Mouse (Mus musculus) adrenal gland, postnatal 36 days (tissue): ENCODE data around the gene Mrm2. TPM values are rescaled to one million over a fixed set of nuclear protein-coding genes. Genes with fewer than 3 reads are reported as not detected.
"Not testable (repeated sequence)": the region's sequence is repeated elsewhere in the genome, so short reads cannot be mapped to it uniquely, and the experiment has no call there.

ENCODE experiments used
- DNase-seq, 2 experiments: peaks; one replicate each; pipeline ENCODE4 v3.0.0; 2021; ENCODE audit warnings: mixed read lengths in 1 of 2
- long read RNA-seq, 2 experiments: library from polyadenylated mRNA; stranded (forward); transcript quantifications; one replicate each; pipeline ENCODE4 v2.0.0; 2021; ENCODE audit warnings: borderline sequencing depth in 2 of 2
- total RNA-seq, 2 experiments: library from RNA; stranded (reverse); gene quantifications; 2 replicates each; pipeline ENCODE4 v1.2.3; 2021

Mrm2 gene
- 10 to 100 TPM; 13.7 to 15.6 TPM for total RNA-seq
- long read RNA-seq, experiment 1, transcript Mrm2-201 (3 exons, 1,443 nt), result major isoform, 17 of 17 reads
- long read RNA-seq, experiment 1, partial matches to known transcripts, result 0 of 17 reads
- long read RNA-seq, experiment 1, other reads (novel, unspliced or antisense), result 0 of 17 reads
- long read RNA-seq, experiment 2, transcript Mrm2-201 (3 exons, 1,443 nt), result major isoform, 6 of 6 reads
- long read RNA-seq, experiment 2, partial matches to known transcripts, result 0 of 6 reads
- long read RNA-seq, experiment 2, other reads (novel, unspliced or antisense), result 0 of 6 reads

GRCm38 (mm10) chr5:140331615-140332512, at the start of gene Mrm2:
Gene Mrm2, minus strand, starts transcription at chr5:140331898.
- DNase-seq, result peak; percentile 91 to 92

GRCm38 (mm10) chr5:140381156-140381555, 49.5 kb upstream of the Mrm2 start:
- no peak for DNase-seq

DNA sequence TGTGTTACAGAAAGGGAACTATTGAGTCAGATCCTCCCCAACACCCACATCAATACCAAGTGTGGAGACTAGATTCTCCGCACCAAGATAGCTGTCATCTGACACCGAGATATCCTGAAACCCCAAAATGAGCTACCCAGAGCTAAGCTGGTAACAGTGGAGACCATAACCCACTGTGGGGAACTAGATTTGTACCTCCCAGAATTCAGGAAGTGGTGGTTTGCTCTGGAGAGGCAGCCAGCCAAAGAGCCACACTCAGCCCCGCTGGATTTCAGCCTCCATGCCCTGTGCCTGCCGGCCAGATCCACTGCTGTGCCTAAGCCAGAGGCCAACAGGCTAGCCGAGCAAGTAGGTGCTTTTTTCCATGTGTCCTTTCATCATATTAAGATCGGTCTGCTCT, 47.6 kb upstream of the Mrm2 start:
- DNase-seq, result peak in 1 of 2 experiments; percentile 17

DNA sequence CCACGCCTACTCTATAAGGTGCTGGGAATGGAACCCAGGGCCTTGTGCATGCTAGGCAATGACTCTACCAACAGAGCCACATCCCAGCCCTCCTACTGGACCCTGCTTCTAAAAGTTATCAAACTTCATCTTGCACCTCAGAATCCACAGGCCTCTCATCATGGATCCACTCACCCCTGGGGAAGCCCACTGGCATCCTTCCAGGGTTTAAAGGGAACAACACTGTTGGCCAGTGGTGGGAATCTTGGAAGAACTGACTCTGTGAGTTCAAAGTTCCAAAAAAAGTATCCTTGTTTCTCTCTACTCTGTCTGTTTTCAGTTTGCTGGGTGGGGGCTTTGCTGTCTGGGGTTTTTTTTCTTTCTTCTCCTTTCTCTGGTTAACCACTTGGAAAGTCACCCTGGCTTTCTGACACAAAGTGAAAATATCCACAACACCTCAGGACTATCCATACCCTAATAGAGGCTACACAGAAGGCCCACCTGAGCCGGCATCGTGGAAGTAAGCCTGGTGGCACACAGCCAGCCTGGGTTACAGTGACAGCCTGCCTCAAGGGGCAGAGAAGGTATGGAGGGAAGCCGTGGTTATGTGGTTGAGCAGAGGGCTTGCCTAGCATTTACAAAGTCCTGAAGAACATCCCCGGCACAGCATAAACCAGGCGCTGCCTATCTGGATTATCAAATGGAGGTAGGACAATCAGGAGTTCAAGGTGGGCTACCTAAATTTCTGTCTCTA, 46.6 kb upstream of the Mrm2 start:
- no peak for DNase-seq

DNA sequence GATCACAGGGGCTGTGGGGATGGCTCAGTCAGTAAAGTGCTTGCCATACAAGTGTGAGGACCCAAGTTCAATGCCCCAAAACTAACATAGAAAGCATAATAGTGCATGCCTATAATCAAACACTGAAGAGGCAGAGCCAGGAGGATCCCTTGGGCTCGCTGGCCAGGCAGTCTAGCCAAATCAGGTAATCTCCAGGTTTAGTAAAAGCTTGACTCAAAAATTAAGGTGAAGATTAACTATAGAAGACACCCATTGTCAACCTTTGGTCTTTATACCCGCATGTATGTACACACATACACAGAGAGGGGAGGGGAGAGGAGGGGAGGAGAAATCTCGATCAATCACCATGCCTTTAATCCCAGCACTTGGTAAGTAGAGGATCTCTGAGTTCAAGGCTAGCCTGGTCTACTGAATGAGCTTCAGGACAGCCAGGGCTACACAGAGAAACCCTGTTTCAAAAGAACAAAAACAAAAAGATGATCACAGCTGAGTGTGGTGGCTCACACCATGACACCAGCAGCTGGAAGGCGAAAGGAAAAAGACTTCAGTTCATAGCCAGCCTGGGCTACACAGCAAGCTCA, 43.6 kb upstream of the Mrm2 start:
- DNase-seq, result no peak

DNA sequence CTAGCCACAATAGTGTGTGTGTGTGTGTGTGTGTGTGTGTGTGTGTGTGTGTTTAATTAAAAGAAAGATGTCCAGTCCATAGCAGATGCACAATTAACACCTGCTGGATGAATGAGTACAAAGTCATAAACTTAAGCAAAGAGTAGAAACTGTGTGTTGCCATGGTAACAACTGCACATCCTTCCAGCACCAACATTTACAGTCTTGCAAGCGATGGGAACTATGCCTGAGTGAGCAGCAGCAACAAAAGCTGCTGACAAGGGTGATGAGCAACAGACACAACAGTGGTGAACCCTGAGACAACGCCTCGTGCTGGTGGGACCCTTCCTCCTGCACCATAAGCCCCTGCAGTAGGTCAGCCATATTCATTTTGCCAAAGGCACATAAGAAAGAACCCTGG, 42.5 kb upstream of the Mrm2 start:
- DNase-seq, result no peak

- DNase-seq, result no peak
These were observed 42.0 kb upstream of the Mrm2 start for GRCm38 (mm10) chr5:140373711-140374110.

DNA sequence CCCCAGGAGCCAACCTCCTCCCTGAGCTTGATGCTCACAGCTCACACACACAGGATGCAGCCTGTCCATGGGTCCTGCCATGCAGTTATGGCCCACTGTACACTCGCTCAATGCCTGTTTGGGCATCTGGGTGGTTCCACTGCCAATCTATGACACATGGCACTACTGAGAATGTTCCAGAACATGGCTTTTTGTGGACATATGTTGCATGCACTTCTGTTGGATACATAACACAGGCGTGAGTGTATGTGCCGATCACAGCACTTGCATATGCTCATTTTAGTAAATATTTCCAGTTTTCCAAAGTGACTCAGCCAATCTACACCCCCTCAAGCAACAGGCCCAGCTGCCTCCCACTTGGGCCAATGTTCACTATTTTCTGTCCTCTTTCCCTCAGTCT, 40.0 kb upstream of the Mrm2 start:
- DNase-seq, result no peak

GRCm38 (mm10) chr5:140370446-140371254, 39.0 kb upstream of the Mrm2 start:
- DNase-seq, result peak in 1 of 2 experiments; percentile 33

DNA sequence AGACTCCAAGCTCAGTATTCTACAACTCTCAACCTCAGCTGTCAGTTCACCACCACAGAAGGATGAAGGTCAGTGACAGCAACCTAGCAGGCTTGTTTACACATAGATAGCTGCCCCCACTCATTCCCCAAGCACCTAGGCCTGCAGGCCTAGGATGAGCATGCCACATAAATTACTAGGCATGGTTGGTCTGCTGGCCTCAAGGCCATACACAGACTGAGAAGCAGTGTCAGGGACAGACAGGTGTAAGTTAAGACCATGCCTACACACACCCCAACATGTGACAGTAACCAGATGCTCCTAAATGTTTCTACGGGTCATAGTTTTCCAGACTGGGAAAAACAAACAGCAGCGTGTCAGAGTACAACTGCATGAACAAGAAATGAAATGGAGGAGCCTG, 37.8 kb upstream of the Mrm2 start:
- no peak for DNase-seq

DNA sequence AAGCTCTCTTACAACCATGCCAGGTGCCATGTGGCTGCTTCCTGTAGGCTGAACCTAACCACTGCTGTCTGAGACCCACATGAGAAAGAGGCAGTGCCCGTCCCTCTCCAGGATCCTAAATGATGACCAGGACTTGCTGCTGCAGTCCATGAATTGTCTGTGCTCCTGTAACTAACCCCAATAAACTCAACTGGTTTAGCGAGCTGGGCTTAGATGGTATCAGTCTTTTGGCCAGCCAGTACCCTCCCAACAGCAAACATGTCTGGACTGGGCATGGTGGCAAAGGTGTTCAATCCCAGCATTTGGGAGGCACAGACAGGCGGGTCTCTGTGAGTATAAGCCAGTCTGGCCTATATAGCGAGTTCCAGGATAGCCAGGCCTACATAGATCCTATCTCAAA, 37.2 kb upstream of the Mrm2 start:
- no peak for DNase-seq

- not testable (repeated sequence) for DNase-seq
These were observed 36.4 kb upstream of the Mrm2 start for GRCm38 (mm10) chr5:140368126-140368525.

GRCm38 (mm10) chr5:140364415-140364814, 32.7 kb upstream of the Mrm2 start:
- no peak for DNase-seq

DNA sequence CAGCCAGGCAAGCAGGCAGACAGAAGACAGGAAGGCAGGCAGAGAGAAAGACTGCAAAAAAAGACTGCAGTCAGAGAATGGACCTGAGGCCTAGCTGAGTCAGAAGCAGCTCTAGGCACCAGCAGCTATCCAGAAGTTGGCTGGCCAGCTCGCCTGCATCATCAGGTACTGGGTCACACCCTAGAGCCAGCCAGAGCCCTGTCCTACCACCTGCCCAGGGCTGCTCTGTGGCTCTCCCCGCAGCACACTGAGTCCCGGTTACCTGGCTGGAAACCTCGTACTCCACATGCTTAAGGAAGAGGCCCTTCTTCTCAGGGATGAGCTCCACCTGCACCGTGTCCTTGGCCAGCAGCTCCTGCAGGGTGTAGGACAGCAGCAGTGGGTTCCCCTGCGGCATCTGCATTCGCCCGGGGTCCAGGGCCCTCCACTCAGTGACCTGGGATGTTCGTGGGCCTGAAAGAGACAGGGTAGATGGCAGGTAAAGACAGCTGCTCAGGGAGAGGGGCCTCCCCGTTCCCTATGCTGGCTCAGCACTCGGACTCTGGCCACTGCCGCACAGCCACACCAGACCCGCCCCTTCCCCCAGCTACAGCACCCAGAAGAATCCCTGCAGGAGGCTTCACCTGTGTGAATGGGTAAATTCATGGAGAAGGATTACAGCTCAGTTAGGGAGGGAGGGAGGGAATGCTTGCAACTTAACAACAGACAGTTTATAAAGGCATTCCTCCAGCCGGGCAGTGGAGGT, 28.4 kb upstream of the Mrm2 start:
- no peak for DNase-seq

- no peak for DNase-seq
These were observed 25.8 kb upstream of the Mrm2 start for GRCm38 (mm10) chr5:140357466-140357865.

- DNase-seq, result no peak
These were observed 24.2 kb upstream of the Mrm2 start for GRCm38 (mm10) chr5:140355934-140356333.

- no peak for DNase-seq
These were observed 20.7 kb upstream of the Mrm2 start for GRCm38 (mm10) chr5:140352352-140352751.

GRCm38 (mm10) chr5:140350731-140351497, 19.2 kb upstream of the Mrm2 start:
- no peak for DNase-seq

- no peak for DNase-seq
These were observed 18.2 kb upstream of the Mrm2 start for GRCm38 (mm10) chr5:140349882-140350281.

- DNase-seq, result peak; percentile 26 to 28
These were observed 14.4 kb upstream of the Mrm2 start for GRCm38 (mm10) chr5:140346050-140346449.
